Mouse (Mus musculus): ENCODE results near the gene Nr2c2ap. TPM values are rescaled to one million over a fixed set of nuclear protein-coding genes. Genes with fewer than 3 reads are reported as not detected.

Gene Nr2c2ap
- total and polyA plus RNA-seq, 3 experiments: 5.5 to 7.6 (median 7.0) TPM

- WGBS: 56% methylated on average over 3 of the region's 3 CpGs
These were observed 32.2 kb downstream of the Nr2c2ap start for GRCm38 (mm10) chr8:70163316-70163715.

GRCm38 (mm10) chr8:70166504-70167110 lies 35.5 kb downstream of the Nr2c2ap start:
- DNase-seq: peak; percentile 61 to 80
- H3K36me3 ChIP-seq (ENCODE audit: control insufficient read depth, insufficient read depth, low read length): no peaks in the 10 kb centered on the region
- H3K4me1 ChIP-seq (ENCODE audit: control insufficient read depth, insufficient read depth, low read length): no peaks in the 10 kb centered on the region
- no peak overlapping the region for H3K9ac ChIP-seq (ENCODE audit: low read depth, low read length)
- TF ChIP-seq EP300 (IDR thresholded peaks at IDR 0.05; ENCODE audit: insufficient read depth, low read depth, low read length) (no peak), CTCF (IDR thresholded peaks at IDR 0.05) (peak; percentile 96)
- H3K27ac ChIP-seq: no peak overlapping the region
- H3K27me3 ChIP-seq (ENCODE audit: control insufficient read depth, insufficient read depth, low read length): no peaks in the 10 kb centered on the region
- intact Hi-C loops (cut with DNase I): loop anchor here (1.0 to 2.0 kb wide), 3 partner anchors 62 to 248 kb away; no protein-coding TSS in a partner anchor
- H3K79me2 ChIP-seq (replicated peaks; ENCODE audit: control insufficient read depth, insufficient read depth, low read length): no peaks in the 10 kb centered on the region
- WGBS: 3% methylated on average over 21 of the region's 21 CpGs
- no peak overlapping the region for H3K4me3 ChIP-seq

More at GRCm38 (mm10) chr8:70163316-70163715, 32.2 kb downstream of the Nr2c2ap start:
- TF ChIP-seq CTCF (IDR thresholded peaks at IDR 0.05) (no peak), POLR2A (IDR thresholded peaks at IDR 0.05; ENCODE audit: insufficient read depth, low read depth, low read length) (no peak), EP300 (IDR thresholded peaks at IDR 0.05; ENCODE audit: insufficient read depth, low read depth, low read length) (no peak)
- no peaks in the 10 kb centered on the region for H3K79me2 ChIP-seq (replicated peaks; ENCODE audit: control insufficient read depth, insufficient read depth, low read length)
- H3K36me3 ChIP-seq (ENCODE audit: control insufficient read depth, insufficient read depth, low read length): no peaks in the 10 kb centered on the region
- no peak for DNase-seq
- intact Hi-C loops (cut with DNase I): no loop called here
- H3K27ac ChIP-seq: no peak overlapping the region
- H3K4me1 ChIP-seq (ENCODE audit: control insufficient read depth, insufficient read depth, low read length): no peaks in the 10 kb centered on the region
- H3K27me3 ChIP-seq (ENCODE audit: control insufficient read depth, insufficient read depth, low read length): no peaks in the 10 kb centered on the region
- H3K9ac ChIP-seq (ENCODE audit: low read depth, low read length): no peak overlapping the region
- no peak overlapping the region for H3K4me3 ChIP-seq

- 75% methylated on average over 3 of the region's 3 CpGs for WGBS
- Histone ChIP-seq H3K27me3 (ENCODE audit: control insufficient read depth, insufficient read depth, low read length) (no peaks in the 10 kb centered on the region), H3K27ac (no peak overlapping the region), H3K36me3 (ENCODE audit: control insufficient read depth, insufficient read depth, low read length) (no peaks in the 10 kb centered on the region), H3K79me2 (replicated peaks; ENCODE audit: control insufficient read depth, insufficient read depth, low read length) (0 out of 2 replicates have a peak, but pooled peaks cover 1% of the 10 kb centered on the region), H3K4me1 (ENCODE audit: control insufficient read depth, insufficient read depth, low read length) (peaks cover 3% of the 10 kb centered on the region), H3K4me3 (no peak overlapping the region), H3K9ac (ENCODE audit: low read depth, low read length) (no peak overlapping the region)
- intact Hi-C loops (cut with DNase I): loop anchor here (2.0 to 5.0 kb wide), 2 partner anchors 62 to 295 kb away; partner anchors contain the start of genes Armc6 and Sugp2
- no peak for DNase-seq
- TF ChIP-seq EP300 (IDR thresholded peaks at IDR 0.05; ENCODE audit: insufficient read depth, low read depth, low read length): no peak
- no peak for TF ChIP-seq CTCF (IDR thresholded peaks at IDR 0.05)
- no peak for TF ChIP-seq POLR2A (IDR thresholded peaks at IDR 0.05; ENCODE audit: insufficient read depth, low read depth, low read length)
These were observed 39.0 kb downstream of the Nr2c2ap start for GRCm38 (mm10) chr8:70170116-70170515.

DNA sequence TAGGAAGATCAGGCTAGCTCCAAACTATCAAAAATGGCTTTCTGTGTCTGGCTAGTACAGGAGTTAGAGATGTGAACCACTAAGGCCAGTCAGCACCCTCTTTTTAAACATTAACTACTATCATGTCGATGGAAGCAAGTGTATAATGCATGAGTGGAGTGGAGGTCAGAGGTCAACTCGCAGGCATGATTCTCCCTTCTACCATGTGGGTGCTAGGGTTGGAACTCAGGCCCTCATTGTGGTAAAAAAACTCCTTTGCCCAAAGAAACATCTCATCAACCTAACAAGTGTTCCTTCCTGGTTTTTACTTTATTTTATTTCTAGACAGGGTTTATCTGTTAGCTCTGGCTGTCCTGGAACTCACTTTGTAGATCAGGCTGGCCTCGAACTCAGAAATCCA lies 39.6 kb downstream of the Nr2c2ap start:
- H3K4me1 ChIP-seq (ENCODE audit: control insufficient read depth, insufficient read depth, low read length): peaks cover 3% of the 10 kb centered on the region
- no peak overlapping the region for H3K4me3 ChIP-seq
- 77% methylated on average over 3 of the region's 3 CpGs for WGBS
- H3K9ac ChIP-seq (ENCODE audit: low read depth, low read length): no peak overlapping the region
- H3K79me2 ChIP-seq (replicated peaks; ENCODE audit: control insufficient read depth, insufficient read depth, low read length): 0 out of 2 replicates have a peak, but pooled peaks cover 1% of the 10 kb centered on the region
- no peaks in the 10 kb centered on the region for H3K36me3 ChIP-seq (ENCODE audit: control insufficient read depth, insufficient read depth, low read length)
- no peak overlapping the region for H3K27ac ChIP-seq
- H3K27me3 ChIP-seq (ENCODE audit: control insufficient read depth, insufficient read depth, low read length): no peaks in the 10 kb centered on the region
- TF ChIP-seq CTCF (IDR thresholded peaks at IDR 0.05) (no peak), POLR2A (IDR thresholded peaks at IDR 0.05; ENCODE audit: insufficient read depth, low read depth, low read length) (no peak), EP300 (IDR thresholded peaks at IDR 0.05; ENCODE audit: insufficient read depth, low read depth, low read length) (no peak)
- intact Hi-C loops (cut with DNase I): loop anchor here (2.0 to 5.0 kb wide), 2 partner anchors 62 to 296 kb away; partner anchors contain the start of genes Armc6 and Sugp2
- no peak for DNase-seq

- 93% methylated on average over 7 of the region's 7 CpGs for WGBS
- intact Hi-C loops (cut with DNase I): loop anchor here (2.0 to 5.0 kb wide), 2 partner anchors 61 to 296 kb away; partner anchors contain the start of genes Armc6 and Sugp2
- no peak overlapping the region for H3K9ac ChIP-seq (ENCODE audit: low read depth, low read length)
- peaks cover 3% of the 10 kb centered on the region for H3K4me1 ChIP-seq (ENCODE audit: control insufficient read depth, insufficient read depth, low read length)
- H3K27ac ChIP-seq: no peak overlapping the region
- no peak overlapping the region for H3K4me3 ChIP-seq
- TF ChIP-seq POLR2A (IDR thresholded peaks at IDR 0.05; ENCODE audit: insufficient read depth, low read depth, low read length) (no peak), EP300 (IDR thresholded peaks at IDR 0.05; ENCODE audit: insufficient read depth, low read depth, low read length) (no peak), CTCF (IDR thresholded peaks at IDR 0.05) (no peak)
- DNase-seq: no peak
- H3K79me2 ChIP-seq (replicated peaks; ENCODE audit: control insufficient read depth, insufficient read depth, low read length): 0 out of 2 replicates have a peak, but pooled peaks cover 1% of the 10 kb centered on the region
- no peaks in the 10 kb centered on the region for H3K36me3 ChIP-seq (ENCODE audit: control insufficient read depth, insufficient read depth, low read length)
- no peaks in the 10 kb centered on the region for H3K27me3 ChIP-seq (ENCODE audit: control insufficient read depth, insufficient read depth, low read length)
These were observed 40.1 kb downstream of the Nr2c2ap start for GRCm38 (mm10) chr8:70171240-70171639.
